Mouse (Mus musculus): Measurements from ENCODE around the gene Rnf207.

DNA sequence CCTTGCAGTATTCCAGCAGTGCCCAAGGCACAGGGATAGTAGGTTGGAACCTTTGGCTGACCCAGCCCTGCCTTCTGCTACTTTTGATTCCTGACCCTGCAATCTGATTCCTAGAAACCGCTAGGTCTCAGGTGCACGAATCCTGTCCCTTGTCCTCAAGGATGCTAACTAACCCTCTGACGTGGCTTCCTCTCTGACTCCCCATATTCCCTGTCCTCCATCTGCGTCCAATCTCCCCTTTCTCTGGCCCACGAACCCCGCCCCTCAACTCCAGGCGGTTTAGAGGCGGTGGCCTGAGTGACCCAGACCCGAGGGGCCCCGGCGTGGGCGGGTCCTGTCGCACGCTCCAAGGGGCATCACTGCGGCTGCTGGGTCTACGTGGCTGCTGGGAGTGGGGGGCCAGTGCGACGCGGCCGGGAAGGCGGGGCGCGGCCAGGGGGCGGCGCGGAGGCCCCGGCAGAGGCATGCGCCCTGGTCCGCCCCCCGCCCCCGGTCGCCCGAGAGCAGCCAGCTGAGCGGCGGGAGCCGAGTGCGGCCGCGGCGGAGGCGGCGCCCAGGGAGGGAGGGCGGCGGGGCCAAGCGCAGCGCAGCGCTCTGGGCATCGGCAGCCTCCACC lies 45.1 kb downstream of the Rnf207 start, which contains the start of gene Gpr153:
- no peak for TF ChIP-seq CTCF (IDR thresholded peaks at IDR 0.05)
- no peak for TF ChIP-seq EP300 (IDR thresholded peaks at IDR 0.05)
